Mouse (Mus musculus) megakaryocyte, embryonic 14.5 days (primary cell): ENCODE results near the gene Aldh1b1.

Experiments used
- FLI1 ChIP-seq: IDR thresholded peaks from 2 replicates; pipeline ENCODE4 v1.6.1; 2012; ENCODE audit warnings: low read length, inconsistent platforms, mixed read lengths
- GATA1 ChIP-seq: IDR thresholded peaks from 3 replicates; pipeline ENCODE4 v1.6.1; 2012; ENCODE audit warnings: mixed read lengths, low read length, inconsistent platforms, borderline replicate concordance

DNA sequence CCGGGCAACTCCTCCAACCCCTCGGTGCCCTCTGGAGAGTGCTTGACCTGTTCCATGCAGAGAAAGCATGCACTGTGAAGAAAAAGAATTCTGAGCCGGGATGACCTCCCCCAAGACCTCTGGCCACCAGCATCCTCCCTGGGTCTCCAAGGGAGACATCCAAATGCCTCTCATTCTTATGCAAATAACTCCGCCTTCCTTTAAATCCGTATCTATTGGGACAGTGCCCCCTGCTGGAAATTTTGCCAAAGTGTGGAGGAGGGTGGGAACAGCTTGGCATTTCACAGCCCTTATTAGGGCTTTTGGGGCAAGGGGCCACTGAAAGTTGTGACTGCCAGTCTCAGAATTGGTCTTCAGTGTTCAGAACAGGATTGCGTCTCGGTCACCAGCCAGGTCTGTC is 16.7 kb downstream of the Aldh1b1 start:
- no peak for TF ChIP-seq GATA1
- no peak for TF ChIP-seq FLI1
